Comparison of ENCODE assay signal across 21 mouse cellular contexts in the genomic region with DNA sequence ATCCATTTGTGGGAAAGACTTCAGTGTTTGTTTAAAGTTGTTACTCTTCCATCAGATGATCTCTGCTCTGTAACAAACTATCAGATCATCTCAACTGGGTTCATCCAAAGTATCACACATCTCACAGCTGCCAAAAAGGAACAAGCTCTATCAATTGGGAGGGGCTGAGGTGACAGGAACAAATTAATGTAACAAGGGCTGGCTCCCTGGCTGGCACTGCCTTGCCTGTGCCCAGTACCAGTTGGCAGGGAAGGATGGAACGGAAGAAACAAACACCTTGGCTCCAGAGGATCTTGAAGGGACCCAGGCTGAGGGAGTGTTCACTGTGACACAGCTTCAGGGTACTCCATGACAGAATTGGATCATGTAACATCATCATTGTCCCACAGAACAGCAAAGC. TPM values are rescaled to one million over a fixed set of nuclear protein-coding genes. Genes with fewer than 3 reads are reported as not detected.
DNase-seq lines count a peak whose midpoint lies in the region; ATAC-seq and TF ChIP-seq lines count a peak whose summit lies in the region.
"Had no signal": no experiment of that assay in that cellular context is flagged by ENCODE, and none has a peak within 500 bp of the region (broad histone marks: within the 10 kb centered on the region; RNA-seq: fewer than 3 reads in every experiment).

No protein-coding gene starts in this region.

- peak; percentile 27; the same call in 1 of the 2 replicates for ATAC-seq in lung, embryonic 15.5 days (ENCODE audit: borderline replicate concordance, extremely low read depth, low FRiP score, low TSS enrichment)
- no peak for ATAC-seq in midbrain, embryonic 14.5 days (ENCODE audit: low FRiP score, low TSS enrichment)
- ATAC-seq: forebrain, embryonic 13.5 days; midbrain, embryonic 16.5 days had no signal

- intact Hi-C loops in gastrocnemius, adult 2 months (cut with DNase I): loop anchor here (1.0 to 5.0 kb wide), 3 partner anchors 17 to 40 kb away; partner anchors contain the start of gene Smurf1
- intact Hi-C loops in gastrocnemius, postnatal 36 days (cut with DNase I): no loop called here

- no peaks in the 10 kb centered on the region for H3K9me3 ChIP-seq in lung, embryonic 15.5 days
- no peaks in the 10 kb centered on the region for H3K9me3 ChIP-seq in midbrain, embryonic 14.5 days (ENCODE audit: control insufficient read depth, low read length)
- H3K9me3 ChIP-seq: forebrain, embryonic 13.5 days; hindbrain, embryonic 12.5 days; kidney, embryonic 15.5 days; neural tube, embryonic 13.5 days had no signal

- peaks cover 56% of the 10 kb centered on the region for H3K4me1 ChIP-seq in lung, embryonic 15.5 days
- H3K4me1 ChIP-seq in midbrain, embryonic 14.5 days (ENCODE audit: control insufficient read depth, insufficient read depth, low read length): no peaks in the 10 kb centered on the region

- H3K36me3 ChIP-seq in lung, embryonic 15.5 days: no peaks in the 10 kb centered on the region
- no peaks in the 10 kb centered on the region for H3K36me3 ChIP-seq in midbrain, embryonic 14.5 days (ENCODE audit: control insufficient read depth, insufficient read depth, low read length)
- H3K36me3 ChIP-seq: hindbrain, embryonic 12.5 days; kidney, embryonic 15.5 days; neural tube, embryonic 13.5 days had no signal

- no peak overlapping the region for H3K4me3 ChIP-seq in gastrocnemius, adult 2 months
- H3K4me3 ChIP-seq in lung, embryonic 15.5 days: no peak overlapping the region
- H3K4me3 ChIP-seq in midbrain, embryonic 14.5 days (replicated peaks; ENCODE audit: low read depth, low read length): no peak overlapping the region
- H3K4me3 ChIP-seq: forebrain, embryonic 13.5 days; heart, adult 2 months; hindbrain, embryonic 12.5 days; kidney, embryonic 15.5 days; myocyte; neural tube, embryonic 13.5 days had no signal

- peak; percentile 53 for DNase-seq in gastrocnemius, adult 2 months
- no peak for DNase-seq in gastrocnemius, postnatal 36 days
- peak; percentile 77 for DNase-seq in adipocyte (ENCODE audit: low spot score)
- DNase-seq in lung, postnatal 4 days: peak; percentile 29 to 68
- DNase-seq in spleen, adult 12 weeks (ENCODE audit: low spot score): no peak
- DNase-seq in midbrain, embryonic 14.5 days: no peak
- DNase-seq in ovary, postnatal 10 days (ENCODE audit: low spot score): no peak
- DNase-seq: adrenal gland, postnatal 14 days; cerebellum, postnatal 25 days; embryo, embryonic 11 days; gastrocnemius, postnatal 10 days; heart, adult 2 months; liver; thymus, postnatal 36 days had no signal

- no peaks in the 10 kb centered on the region for H3K27me3 ChIP-seq in lung, embryonic 15.5 days
- H3K27me3 ChIP-seq in midbrain, embryonic 14.5 days (ENCODE audit: control insufficient read depth, insufficient read depth, low read length): no peaks in the 10 kb centered on the region
- H3K27me3 ChIP-seq: forebrain, embryonic 13.5 days; hindbrain, embryonic 12.5 days; kidney, embryonic 15.5 days; neural tube, embryonic 13.5 days had no signal

- WGBS in lung, embryonic 15.5 days: 38% methylated on average over 1 of the region's 1 CpGs
- 92% methylated on average over 1 of the region's 1 CpGs for WGBS in midbrain, embryonic 14.5 days

- no peak for TF ChIP-seq CTCF in gastrocnemius, adult 2 months (IDR thresholded peaks at IDR 0.05)

- no peak overlapping the region for H3K9ac ChIP-seq in lung, embryonic 15.5 days
- H3K9ac ChIP-seq in midbrain, embryonic 14.5 days (replicated peaks; ENCODE audit: low read length): no peak overlapping the region
- H3K9ac ChIP-seq: forebrain, embryonic 13.5 days; hindbrain, embryonic 12.5 days; kidney, embryonic 15.5 days; neural tube, embryonic 13.5 days had no signal

- H3K4me2 ChIP-seq in lung, embryonic 15.5 days: peak overlapping the region; percentile 11
- no peak overlapping the region for H3K4me2 ChIP-seq in midbrain, embryonic 14.5 days (ENCODE audit: low read length)
- H3K4me2 ChIP-seq: forebrain, embryonic 13.5 days; hindbrain, embryonic 12.5 days; kidney, embryonic 15.5 days; neural tube, embryonic 13.5 days had no signal

- H3K27ac ChIP-seq in gastrocnemius, adult 2 months: peak overlapping the region; percentile 67
- H3K27ac ChIP-seq in lung, embryonic 15.5 days: peak overlapping the region; percentile 20; the same call in 1 of the 2 replicates
- no peak overlapping the region for H3K27ac ChIP-seq in midbrain, embryonic 14.5 days (replicated peaks; ENCODE audit: low read depth, low read length)
- H3K27ac ChIP-seq: forebrain, embryonic 13.5 days; heart, adult 2 months; hindbrain, embryonic 12.5 days; kidney, embryonic 15.5 days; neural tube, embryonic 13.5 days had no signal

RNA-seq across cellular contexts. Expression of gene Smurf1, which starts 17.6 kb away (rescaled TPM):
- 10 to 100 TPM in 1 of 2 experiments, 1 to 10 TPM in 1; 9.3 to 16.8 TPM for total RNA-seq in gastrocnemius, adult 2 months (2021)
- total RNA-seq in gastrocnemius, postnatal 36 days (2021): 10 to 100 TPM in 1 of 2 experiments, 1 to 10 TPM in 1; 9.4 to 11.0 TPM
- polyA plus RNA-seq in lung, embryonic 15.5 days (2015; fragmentation: Nextera tagmentation; extraction: Ambion mirVana): 18.5 and 20.2 TPM in 2 replicates
- 42.8 and 44.9 TPM in 2 replicates for polyA plus RNA-seq in midbrain, embryonic 14.5 days (2014; fragmentation: Nextera tagmentation; extraction: Ambion mirVana)

Comparison
In these comparisons a context has a peak if more than half of its experiments do, and no peak if none do; other contexts are left out.
1. DNase-seq: peak in gastrocnemius, adult 2 months (single experiment), adipocyte (single experiment) and lung, postnatal 4 days (2 of 2); none in gastrocnemius, postnatal 36 days (0 of 2), spleen, adult 12 weeks (single experiment), midbrain, embryonic 14.5 days (single experiment) and ovary, postnatal 10 days (single experiment).